Mouse (Mus musculus) CH12.LX (cell line): ENCODE data around the gene Ptprk.

Experiments
- CHD2 ChIP-seq: IDR thresholded peaks from 2 replicates; pipeline ENCODE4 v1.6.1; 2011; ENCODE audit warnings: low read length, improper control_type of control experiment
- CTCF ChIP-seq, 2 experiments: IDR thresholded peaks in 1 of 2; conservative IDR thresholded peaks in 1 of 2; 2 replicates each; pipeline ENCODE4 v1.5.1; 2011 to 2012; ENCODE audit warnings: low read depth in 2 of 2, low read length in 2 of 2, improper control_type of control experiment in 1 of 2, inconsistent platforms in 1 of 2, mild to moderate bottlenecking in 1 of 2, moderate library complexity in 1 of 2
- E2F4 ChIP-seq: IDR thresholded peaks from 2 replicates; pipeline ENCODE4 v1.6.1; 2011; ENCODE audit warnings: low read depth, low read length, improper control_type of control experiment; ENCODE audit not compliant: insufficient replicate concordance
- MAZ ChIP-seq: IDR thresholded peaks from 2 replicates; pipeline ENCODE4 v1.6.1; 2012; ENCODE audit warnings: low read depth, mild to moderate bottlenecking, inconsistent platforms, low read length, improper control_type of control experiment, moderate library complexity
- NRF1 ChIP-seq: IDR thresholded peaks from 2 replicates; pipeline ENCODE4 v1.6.1; 2014; ENCODE audit warnings: low read depth, mild to moderate bottlenecking, inconsistent platforms, low read length, improper control_type of control experiment, moderate library complexity
- POLR2A ChIP-seq: IDR thresholded peaks from 2 replicates; pipeline ENCODE4 v1.6.1; 2011; ENCODE audit warnings: low read depth, mild to moderate bottlenecking, improper control_type of control experiment, low read length
- RAD21 ChIP-seq: IDR thresholded peaks from 2 replicates; pipeline ENCODE4 v1.6.1; 2011; ENCODE audit warnings: low read depth, mild to moderate bottlenecking, low read length, improper control_type of control experiment, moderate library complexity
- USF1 ChIP-seq: IDR thresholded peaks from 2 replicates; pipeline ENCODE4 v1.6.1; 2014; ENCODE audit warnings: low read depth, mild to moderate bottlenecking, inconsistent platforms, low read length, improper control_type of control experiment
- ZMIZ1 ChIP-seq: IDR thresholded peaks from 2 replicates; pipeline ENCODE4 v1.6.1; 2012; ENCODE audit warnings: low read depth, mild to moderate bottlenecking, inconsistent platforms, low read length, improper control_type of control experiment

GRCm38 (mm10) chr10:28564110-28564674 is 489.6 kb downstream of the Ptprk start:
- TF ChIP-seq CHD2 (no peak), POLR2A (no peak), E2F4 (no peak), NRF1 (no peak), CTCF (conservative IDR thresholded peaks at IDR 0.05 in 1 of 2, IDR thresholded peaks at IDR 0.05 in 1 of 2; ENCODE audit: low read depth in 2 of 2, low read length in 2 of 2) (no peak), RAD21 (no peak), MAZ (no peak), USF1 (no peak), ZMIZ1 (no peak)
